ENCODE assay signal across 21 mouse cellular contexts in genomic region chr4:58533519-58533918, GRCm38 (mm10). TPM values are rescaled to one million over a fixed set of nuclear protein-coding genes. Genes with fewer than 3 reads are reported as not detected.
DNase-seq lines count a peak whose midpoint lies in the region; ATAC-seq and TF ChIP-seq lines count a peak whose summit lies in the region.
"Had no signal": no experiment of that assay in that cellular context is flagged by ENCODE, and none has a peak within 500 bp of the region (broad histone marks: within the 10 kb centered on the region; RNA-seq: fewer than 3 reads in every experiment).

No protein-coding gene starts in this region.

- H3K27me3 ChIP-seq in neural tube, embryonic 15.5 days (replicated peaks): no peaks in the 10 kb centered on the region
- no peaks in the 10 kb centered on the region for H3K27me3 ChIP-seq in midbrain, embryonic 15.5 days (replicated peaks)
- H3K27me3 ChIP-seq in cerebellum, adult 2 months (ENCODE audit: control insufficient read depth, insufficient read depth, low read length): no peaks in the 10 kb centered on the region
- H3K27me3 ChIP-seq: forebrain, embryonic 12.5 days; Patski had no signal

- ATAC-seq in neural tube, embryonic 15.5 days (ENCODE audit: low FRiP score): no peak
- peak; percentile 62; the same call in 1 of the 2 replicates for ATAC-seq in midbrain, embryonic 15.5 days (replicated peaks)
- ATAC-seq: Patski had no signal

- H3K4me1 ChIP-seq in neural tube, embryonic 15.5 days: peaks cover 7% of the 10 kb centered on the region
- H3K4me1 ChIP-seq in midbrain, embryonic 15.5 days: peaks cover 8% of the 10 kb centered on the region; the same call in 1 of the 2 replicates
- no peaks in the 10 kb centered on the region for H3K4me1 ChIP-seq in cerebellum, adult 2 months (ENCODE audit: control insufficient read depth, insufficient read depth, low read length)

- intact Hi-C loops in heart, postnatal 14 days (cut with DNase I): no loop called here

- H3K4me3 ChIP-seq in neural tube, embryonic 15.5 days (replicated peaks): no peak overlapping the region
- no peak overlapping the region for H3K4me3 ChIP-seq in midbrain, embryonic 15.5 days
- no peak overlapping the region for H3K4me3 ChIP-seq in cerebellum, adult 2 months (replicated peaks; ENCODE audit: insufficient read depth, low read depth, low read length)
- H3K4me3 ChIP-seq: forebrain, embryonic 12.5 days; myocyte had no signal

- no peak for TF ChIP-seq CTCF in cerebellum, adult 2 months (IDR thresholded peaks at IDR 0.05; ENCODE audit: borderline replicate concordance, insufficient read depth, low read depth, low read length)

- WGBS in neural tube, embryonic 15.5 days: 13% methylated on average over 3 of the region's 3 CpGs
- 10% methylated on average over 3 of the region's 3 CpGs for WGBS in midbrain, embryonic 15.5 days
- WGBS in cerebellum, adult 2 months: 37% methylated on average over 3 of the region's 3 CpGs

- H3K4me2 ChIP-seq in neural tube, embryonic 15.5 days: no peak overlapping the region
- no peak overlapping the region for H3K4me2 ChIP-seq in midbrain, embryonic 15.5 days

- no peak overlapping the region for H3K27ac ChIP-seq in neural tube, embryonic 15.5 days (replicated peaks)
- no peak overlapping the region for H3K27ac ChIP-seq in midbrain, embryonic 15.5 days
- no peak overlapping the region for H3K27ac ChIP-seq in cerebellum, adult 2 months (ENCODE audit: insufficient read depth, low read length)
- H3K27ac ChIP-seq: forebrain, embryonic 12.5 days; kidney, postnatal 0 days had no signal

- H3K36me3 ChIP-seq in neural tube, embryonic 15.5 days: no peaks in the 10 kb centered on the region
- H3K36me3 ChIP-seq in midbrain, embryonic 15.5 days (replicated peaks): no peaks in the 10 kb centered on the region
- H3K36me3 ChIP-seq: forebrain, embryonic 12.5 days had no signal

- no peak overlapping the region for H3K9ac ChIP-seq in neural tube, embryonic 15.5 days (replicated peaks)
- H3K9ac ChIP-seq in midbrain, embryonic 15.5 days: no peak overlapping the region
- H3K9ac ChIP-seq: forebrain, embryonic 12.5 days had no signal

- peak; percentile 29 for DNase-seq in heart, adult 11 months
- no peak for DNase-seq in heart, postnatal 14 days
- peak; percentile 12 for DNase-seq in neural tube, embryonic 10.5 days (ENCODE audit: extremely low spot score, low spot score)
- no peak for DNase-seq in yolk sac, embryonic 10.5 days (ENCODE audit: low spot score)
- DNase-seq in cerebellum, adult 2 months: no peak
- DNase-seq in thymus, postnatal 4 days: no peak
- DNase-seq: cerebellum, adult 11-12 months; cerebellum, postnatal 14 days; gastrocnemius, postnatal 25 days; heart, postnatal 36 days; kidney, adult 18-20 months; left cerebral cortex, postnatal 4 days; lung, postnatal 4 days; right cerebral cortex, postnatal 25 days; thymus, postnatal 14 days had no signal

- no peaks in the 10 kb centered on the region for H3K9me3 ChIP-seq in neural tube, embryonic 15.5 days (replicated peaks)
- no peaks in the 10 kb centered on the region for H3K9me3 ChIP-seq in midbrain, embryonic 15.5 days

- TF ChIP-seq POLR2A in cerebellum, adult 2 months (IDR thresholded peaks at IDR 0.05; ENCODE audit: borderline replicate concordance, insufficient read depth, low read length): no peak

RNA-seq across cellular contexts. Expression of gene Lpar1, which starts 20.2 kb away (rescaled TPM):
- 10 to 100 TPM; 18.4 to 19.1 TPM for total RNA-seq in heart, postnatal 14 days (2021)
- 15.9 and 25.3 TPM in 2 replicates for polyA plus RNA-seq in neural tube, embryonic 15.5 days (2015; fragmentation: Nextera tagmentation; extraction: Ambion mirVana)
- polyA plus RNA-seq in midbrain, embryonic 15.5 days (2015; fragmentation: Nextera tagmentation; extraction: Ambion mirVana): 27.6 and 28.7 TPM in 2 replicates
- polyA plus RNA-seq in cerebellum, adult 2 months (2012; rRNA removed): 48.5 and 53.6 TPM in 2 replicates

Comparison
In these comparisons a context has a peak if more than half of its experiments do, and no peak if none do; other contexts are left out.
1. DNase-seq: peak in heart, adult 11 months (single experiment) and neural tube, embryonic 10.5 days (single experiment); none in heart, postnatal 14 days (0 of 2), yolk sac, embryonic 10.5 days (single experiment), cerebellum, adult 2 months (0 of 2) and thymus, postnatal 4 days (single experiment).